31 mouse cellular contexts compared by ENCODE assay signal in genomic region chrX:8944041-8944440, GRCm38 (mm10). TPM values are rescaled to one million over a fixed set of nuclear protein-coding genes. Genes with fewer than 3 reads are reported as not detected.
"Had no signal": no experiment of that assay in that cellular context is flagged by ENCODE, and none has a peak within 500 bp of the region (broad histone marks: within the 10 kb centered on the region; RNA-seq: fewer than 3 reads in every experiment).

No protein-coding gene starts in this region.

- H3K4me2 ChIP-seq: limb, embryonic 13.5 days; liver, embryonic 12.5 days; liver, embryonic 15.5 days; neural tube, embryonic 13.5 days had no signal

- H3K9ac ChIP-seq: limb, embryonic 13.5 days; liver, embryonic 12.5 days; liver, embryonic 15.5 days; neural tube, embryonic 13.5 days had no signal

- ATAC-seq: inflammation-experienced regulatory T-cells, adult 6 months; intestine, embryonic 16.5 days; liver, embryonic 12.5 days had no signal

- H3K4me1 ChIP-seq: limb, embryonic 10.5 days; limb, embryonic 13.5 days; liver, embryonic 12.5 days; liver, embryonic 15.5 days; neural tube, embryonic 13.5 days had no signal

- DNase-seq: kidney, adult 18-20 months; kidney, adult 9 months; kidney, postnatal 14 days; kidney, postnatal 4 days; layer of hippocampus, adult 9-11 months; liver; lung, postnatal 14 days; midbrain, embryonic 14.5 days; retina, postnatal 1 day; right cerebral cortex, postnatal 25 days; spleen, adult 18-20 months; thymus, adult 18-20 months; thymus, postnatal 36 days had no signal

- H3K9me3 ChIP-seq: limb, embryonic 10.5 days; limb, embryonic 13.5 days; liver, embryonic 12.5 days; liver, embryonic 15.5 days; neural tube, embryonic 13.5 days had no signal

- H3K36me3 ChIP-seq: limb, embryonic 10.5 days; limb, embryonic 13.5 days; liver, embryonic 12.5 days; liver, embryonic 15.5 days; neural tube, embryonic 13.5 days had no signal

- H3K4me3 ChIP-seq: limb, embryonic 10.5 days; limb, embryonic 13.5 days; liver, embryonic 12.5 days; liver, embryonic 15.5 days; myocyte; neural tube, embryonic 13.5 days had no signal

- H3K27me3 ChIP-seq: limb, embryonic 13.5 days; liver, embryonic 12.5 days; liver, embryonic 15.5 days; neural tube, embryonic 13.5 days had no signal

- H3K27ac ChIP-seq: limb, embryonic 10.5 days; limb, embryonic 13.5 days; liver, embryonic 12.5 days; liver, embryonic 15.5 days; macrophage; neural tube, embryonic 13.5 days had no signal

RNA-seq across cellular contexts. Expression of gene Fthl17b, which starts 18.7 kb away (rescaled TPM):
- total RNA-seq: layer of hippocampus, adult 18-20 months; layer of hippocampus, postnatal 25 days; left cerebral cortex, adult 18-20 months; left cerebral cortex, postnatal 25 days; megakaryocyte, adult 5-6 weeks; monocyte, adult 5-6 weeks; neutrophil, adult 5-6 weeks had no signal
- polyA plus RNA-seq: inflammation-experienced regulatory T-cells, adult 6 months; intestine, embryonic 16.5 days; kidney, embryonic 16.5 days; limb, embryonic 10.5 days; limb, embryonic 13.5 days; liver, embryonic 12.5 days; liver, embryonic 15.5 days; macrophage; midbrain, embryonic 14.5 days; myocyte; neural tube, embryonic 13.5 days; urinary bladder, adult 2 months had no signal

RNA-seq across cellular contexts. Expression of gene Fthl17c, which starts 32.3 kb away (rescaled TPM):
- total RNA-seq: layer of hippocampus, adult 18-20 months; layer of hippocampus, postnatal 25 days; left cerebral cortex, adult 18-20 months; left cerebral cortex, postnatal 25 days; megakaryocyte, adult 5-6 weeks; monocyte, adult 5-6 weeks; neutrophil, adult 5-6 weeks had no signal
- polyA plus RNA-seq: inflammation-experienced regulatory T-cells, adult 6 months; intestine, embryonic 16.5 days; kidney, embryonic 16.5 days; limb, embryonic 10.5 days; limb, embryonic 13.5 days; liver, embryonic 12.5 days; liver, embryonic 15.5 days; macrophage; midbrain, embryonic 14.5 days; myocyte; neural tube, embryonic 13.5 days; urinary bladder, adult 2 months had no signal

RNA-seq across cellular contexts. Expression of gene Fthl17d, which starts 42.5 kb away (rescaled TPM):
- total RNA-seq: layer of hippocampus, adult 18-20 months; layer of hippocampus, postnatal 25 days; left cerebral cortex, adult 18-20 months; left cerebral cortex, postnatal 25 days; megakaryocyte, adult 5-6 weeks; monocyte, adult 5-6 weeks; neutrophil, adult 5-6 weeks had no signal
- polyA plus RNA-seq: inflammation-experienced regulatory T-cells, adult 6 months; intestine, embryonic 16.5 days; kidney, embryonic 16.5 days; limb, embryonic 10.5 days; limb, embryonic 13.5 days; liver, embryonic 12.5 days; liver, embryonic 15.5 days; macrophage; midbrain, embryonic 14.5 days; myocyte; neural tube, embryonic 13.5 days; urinary bladder, adult 2 months had no signal

RNA-seq across cellular contexts. Expression of gene B630019K06Rik, which starts 51.9 kb away (rescaled TPM):
- total RNA-seq: megakaryocyte, adult 5-6 weeks; neutrophil, adult 5-6 weeks had no signal
